Mouse (Mus musculus) liver (tissue): Measurements from ENCODE around the gene Gm28778.
A peak's percentile ranks its signal among the peaks of the same experiment; 100 is the strongest.
"Not testable (repeated sequence)": the region's sequence is repeated elsewhere in the genome, so short reads cannot be mapped to it uniquely, and the experiment has no call there.

ENCODE experiments used
- DNase-seq: peaks from one replicate; pipeline ENCODE4 v3.0.0-alpha.2; 2020; ENCODE audit warnings: mixed read lengths

Gm28778 gene

GRCm38 (mm10) chr1:53296581-53297383, at the start of gene Gm28778, which contains the start of the genes Pms1 and Ormdl1:
Gm28778 (plus strand) TSS chr1:53297111.
Pms1 (minus strand) TSS chr1:53297018.
Ormdl1 (plus strand) TSS chr1:53297095.
- peak; percentile 96 for DNase-seq

- not testable (repeated sequence) for DNase-seq
These were observed 31.8 kb upstream of the Gm28778 start for GRCm38 (mm10) chr1:53264958-53265612.

GRCm38 (mm10) chr1:53269901-53270300, 27.0 kb upstream of the Gm28778 start:
- no peak for DNase-seq

GRCm38 (mm10) chr1:53272646-53273045, 24.3 kb upstream of the Gm28778 start:
- no peak for DNase-seq

- no peak for DNase-seq
These were observed 5.7 kb upstream of the Gm28778 start for GRCm38 (mm10) chr1:53291197-53291596.

- DNase-seq = no peak
These were observed 3.6 kb downstream of the Gm28778 start for GRCm38 (mm10) chr1:53300506-53300905.

- peak; percentile 87 for DNase-seq
These were observed 16.4 kb downstream of the Gm28778 start, which contains the start of gene Osgepl1 for GRCm38 (mm10) chr1:53312989-53313967. Osgepl1 (plus strand) TSS chr1:53313624.

- no peak for DNase-seq
These were observed 24.9 kb downstream of the Gm28778 start for GRCm38 (mm10) chr1:53321662-53322344.

GRCm38 (mm10) chr1:53323254-53323653, 26.3 kb downstream of the Gm28778 start:
- DNase-seq = no peak

GRCm38 (mm10) chr1:53324277-53324676, 27.4 kb downstream of the Gm28778 start:
- no peak for DNase-seq

GRCm38 (mm10) chr1:53324827-53325494, 28.1 kb downstream of the Gm28778 start:
- DNase-seq = no peak

GRCm38 (mm10) chr1:53333527-53333926, 36.6 kb downstream of the Gm28778 start:
- DNase-seq = not testable (repeated sequence)

- DNase-seq = peak; percentile 12
These were observed 38.6 kb downstream of the Gm28778 start for GRCm38 (mm10) chr1:53335465-53335864.

GRCm38 (mm10) chr1:53337403-53337802, 40.5 kb downstream of the Gm28778 start:
- not testable (repeated sequence) for DNase-seq

- DNase-seq = no peak
These were observed 44.2 kb downstream of the Gm28778 start for GRCm38 (mm10) chr1:53341071-53341470.

GRCm38 (mm10) chr1:53352327-53353261, 55.7 kb downstream of the Gm28778 start, which contains the start of the genes Asdurf, Gm28551 and Asnsd1:
Asdurf (minus strand) TSS chr1:53352619.
Gm28551 (minus strand) TSS chr1:53352667.
Asnsd1 (minus strand) TSS chr1:53352752.
- DNase-seq = peak; percentile 96

GRCm38 (mm10) chr1:53358988-53359387, 62.1 kb downstream of the Gm28778 start:
- DNase-seq = no peak
